Mouse (Mus musculus): ENCODE measurements around the gene Mgrn1. TPM values are rescaled to one million over a fixed set of nuclear protein-coding genes. Genes with fewer than 3 reads are reported as not detected.

The Mgrn1 gene
- total RNA-seq, 2 experiments from 2014 or later: 88.0 to 106 TPM

- peak; percentile 51 for DNase-seq
Observed at GRCm38 (mm10) chr16:4907386-4907785, 21.3 kb downstream of the Mgrn1 start.

DNA sequence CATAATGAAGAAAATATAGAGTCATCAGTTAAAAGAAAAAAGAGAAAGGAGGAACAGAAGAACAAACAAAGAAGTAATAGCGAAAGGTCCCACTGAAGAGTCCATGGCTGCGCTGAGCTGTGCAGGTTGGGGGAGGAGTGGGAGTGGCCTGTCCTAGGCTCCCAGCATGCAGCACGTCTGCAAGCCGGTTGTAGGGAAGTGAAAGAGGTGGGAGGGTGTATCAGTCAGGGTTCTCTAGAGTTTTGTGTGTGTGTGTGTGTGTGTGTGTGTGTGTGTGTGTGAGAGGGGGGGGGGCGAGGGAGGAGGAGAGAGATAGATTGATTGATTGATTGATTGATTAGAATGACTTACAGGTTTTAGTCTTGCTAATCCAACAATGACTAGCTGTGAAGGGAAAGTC is 21.9 kb downstream of the Mgrn1 start:
- DNase-seq: no peak

DNA sequence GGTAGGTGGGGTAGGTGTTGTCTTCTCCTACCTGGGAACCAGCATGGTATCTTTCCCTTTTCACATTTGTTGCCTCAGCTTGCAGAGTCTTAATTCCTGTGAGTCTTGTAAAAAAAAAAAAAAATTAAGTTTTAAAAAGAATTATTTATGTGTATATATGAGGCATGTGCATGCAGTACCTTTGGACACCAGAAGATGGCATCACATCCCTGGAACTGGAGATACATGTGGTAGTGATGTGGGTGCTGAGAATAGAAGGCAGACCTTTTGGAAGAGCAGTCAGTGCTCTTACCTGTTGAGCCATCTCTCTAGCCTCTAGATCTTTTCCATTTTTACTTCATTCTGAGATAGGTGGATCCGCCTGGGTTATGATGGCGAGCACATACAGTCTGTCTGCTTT is 23.7 kb downstream of the Mgrn1 start:
- no peak for DNase-seq

- no peak for DNase-seq
Observed at GRCm38 (mm10) chr16:4910758-4911157, 24.7 kb downstream of the Mgrn1 start.

- DNase-seq: no peak
Observed at GRCm38 (mm10) chr16:4912074-4912648, 26.1 kb downstream of the Mgrn1 start.

GRCm38 (mm10) chr16:4912907-4913782 is 27.1 kb downstream of the Mgrn1 start:
- DNase-seq: peak; percentile 61

DNA sequence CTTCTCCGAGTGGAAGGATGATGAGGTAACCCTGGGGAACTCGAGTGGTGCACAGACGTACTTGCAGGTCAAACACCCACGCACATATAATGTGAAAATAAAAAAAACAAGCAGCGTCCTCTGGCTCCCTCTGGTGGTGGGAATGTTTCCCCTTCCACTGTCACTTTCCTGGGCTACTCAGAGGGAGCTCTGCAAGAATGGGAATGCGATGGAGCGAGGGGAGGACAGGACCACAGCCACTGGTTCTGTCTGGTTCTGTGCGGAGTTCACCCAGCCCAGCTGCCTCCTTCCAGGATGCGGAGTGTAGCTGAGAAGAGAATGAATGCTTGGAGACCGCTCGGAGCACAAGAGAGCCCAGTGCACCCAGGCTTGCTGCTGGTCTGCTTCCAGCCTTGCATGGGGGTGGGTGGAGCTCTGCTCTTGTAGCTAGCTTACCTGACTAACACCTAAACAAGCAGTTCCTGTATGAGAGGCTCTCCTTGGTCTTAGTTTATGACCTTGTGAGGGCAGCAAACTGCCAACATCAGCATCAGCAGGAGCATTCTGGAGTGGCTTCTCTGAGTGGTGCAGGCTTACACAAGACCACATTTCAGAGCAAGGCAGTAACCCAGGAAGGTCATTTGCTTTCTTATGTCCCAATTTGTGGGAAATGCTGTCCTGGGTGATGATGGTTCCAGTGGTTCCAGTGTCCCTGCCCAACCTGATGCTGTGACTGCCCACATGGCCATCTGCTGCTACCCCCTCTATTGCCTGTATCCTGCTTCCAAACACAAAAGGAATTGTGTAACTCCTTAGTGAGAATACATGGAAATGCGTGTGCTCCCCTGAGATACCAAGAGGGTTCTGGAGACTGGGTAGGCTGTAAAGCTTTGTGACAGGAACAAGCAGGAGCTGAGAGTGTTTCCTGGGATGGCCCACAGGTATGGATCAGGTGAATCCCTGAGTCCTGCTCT is 28.0 kb downstream of the Mgrn1 start:
- peak; percentile 92 for DNase-seq

GRCm38 (mm10) chr16:4915931-4916330 is 29.9 kb downstream of the Mgrn1 start:
- DNase-seq: no peak

DNA sequence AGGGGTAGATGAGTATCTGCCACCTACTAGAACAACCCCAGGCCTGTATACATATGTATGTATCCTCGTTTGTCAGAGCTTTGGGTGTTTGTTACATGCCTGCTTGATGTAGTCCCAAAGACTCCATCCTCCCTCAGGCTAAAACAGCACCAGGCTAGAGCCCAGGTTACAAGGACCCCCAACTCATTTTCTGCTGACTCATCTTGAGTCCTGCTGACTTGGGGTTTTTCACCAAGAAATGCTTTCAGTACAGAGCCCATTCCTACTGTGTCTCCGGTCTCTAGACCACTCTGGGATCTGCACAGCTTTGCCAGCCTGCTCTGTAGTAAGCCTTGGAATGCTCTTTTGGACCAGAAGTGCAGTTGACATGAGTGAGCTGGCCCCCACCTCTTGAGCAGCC is 30.6 kb downstream of the Mgrn1 start:
- no peak for DNase-seq

GRCm38 (mm10) chr16:4920556-4920955 is 34.5 kb downstream of the Mgrn1 start:
- DNase-seq: no peak

DNA sequence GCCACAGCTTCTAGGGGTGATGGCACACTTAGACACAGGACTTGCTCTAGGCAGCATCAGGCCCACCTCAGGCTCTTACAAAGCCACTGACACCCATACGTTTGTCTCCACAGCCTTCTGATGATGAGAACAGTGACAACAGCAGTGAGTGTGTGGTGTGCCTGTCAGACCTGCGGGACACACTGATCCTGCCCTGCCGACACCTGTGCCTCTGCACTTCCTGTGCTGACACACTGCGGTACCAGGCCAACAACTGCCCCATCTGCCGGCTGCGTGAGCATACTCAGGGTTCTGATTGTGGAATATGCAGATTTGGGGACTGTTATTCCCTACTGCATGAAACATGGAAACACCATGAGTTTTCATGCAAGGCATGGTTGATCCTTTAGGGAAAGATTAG is 36.4 kb downstream of the Mgrn1 start:
- DNase-seq: no peak

DNA sequence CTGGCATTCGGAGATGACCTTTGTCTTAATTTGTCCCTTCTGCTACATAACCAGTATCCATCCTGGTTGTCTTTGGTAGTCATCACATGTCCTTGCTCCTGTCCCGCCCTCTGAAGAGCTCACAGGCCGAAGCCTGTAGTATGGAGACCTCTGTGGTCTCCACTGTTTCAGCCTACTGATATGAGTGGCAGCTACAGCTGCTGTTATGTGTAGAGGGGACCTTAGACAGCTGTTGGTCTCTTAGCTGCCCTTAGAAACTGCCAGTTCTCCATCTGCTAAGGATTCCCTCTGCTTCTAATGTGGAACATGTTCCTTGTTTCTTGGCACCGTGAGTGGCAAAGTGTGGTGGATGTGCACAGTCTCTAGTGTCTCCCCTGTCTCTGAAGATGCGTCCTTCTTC is 37.9 kb downstream of the Mgrn1 start:
- no peak for DNase-seq

GRCm38 (mm10) chr16:4927967-4928366 is 41.9 kb downstream of the Mgrn1 start:
- DNase-seq: no peak

GRCm38 (mm10) chr16:4928474-4928873 is 42.4 kb downstream of the Mgrn1 start:
- no peak for DNase-seq

- peak; percentile 67 for DNase-seq
Observed at GRCm38 (mm10) chr16:4932429-4932828, 46.4 kb downstream of the Mgrn1 start.

GRCm38 (mm10) chr16:4935430-4935829 is 49.4 kb downstream of the Mgrn1 start:
- DNase-seq: no peak

GRCm38 (mm10) chr16:4935931-4936703 is 50.1 kb downstream of the Mgrn1 start:
- DNase-seq: no peak

DNA sequence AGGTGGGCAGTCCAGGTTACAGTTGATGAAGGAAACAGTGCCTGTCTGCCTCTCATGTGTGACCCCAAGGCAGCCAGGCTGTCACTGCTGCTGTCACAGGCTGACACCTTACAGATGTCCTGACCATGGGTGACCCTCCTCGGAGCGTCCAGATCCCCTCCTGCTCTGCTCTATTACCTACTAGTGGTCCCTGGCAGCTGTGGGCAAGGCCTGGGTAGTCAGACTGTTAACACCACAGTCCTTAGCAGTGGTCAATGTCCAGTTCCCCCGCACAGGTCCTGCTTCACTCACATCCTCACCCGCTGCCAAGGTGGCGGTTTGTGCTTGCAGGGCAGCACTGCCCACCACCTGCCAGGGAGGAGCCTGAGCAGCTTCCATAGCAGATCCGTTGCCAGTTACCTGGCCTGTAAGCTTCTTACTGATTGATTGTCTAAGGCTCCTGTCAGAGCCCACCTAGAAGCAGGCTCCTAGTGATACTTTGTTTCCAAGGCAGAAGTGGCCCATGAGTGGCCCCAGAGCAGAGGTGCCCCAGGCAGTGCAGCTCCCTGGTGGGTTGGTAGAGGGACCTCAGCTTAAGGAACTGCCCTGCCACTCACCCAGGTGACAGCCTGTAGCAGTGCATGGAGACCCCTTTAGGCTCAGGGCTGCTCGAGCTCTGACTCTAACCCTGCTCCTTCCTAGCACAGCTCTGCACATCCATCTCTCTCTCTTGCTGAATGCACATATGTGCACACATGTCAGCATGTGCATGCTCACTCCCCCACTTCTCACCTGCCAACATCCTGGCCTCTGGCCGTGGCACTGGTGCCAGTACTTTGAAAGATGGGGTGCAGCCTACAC is 51.5 kb downstream of the Mgrn1 start:
- DNase-seq: no peak

- no peak for DNase-seq
Observed at GRCm38 (mm10) chr16:4938461-4938860, 52.4 kb downstream of the Mgrn1 start, which contains the start of gene Nudt16l1. Gene Nudt16l1 (plus strand): TSS chr16:4938761.

GRCm38 (mm10) chr16:4938989-4939388 is 52.9 kb downstream of the Mgrn1 start:
- peak; percentile 98 for DNase-seq

- peak; percentile 69 for DNase-seq
Observed at GRCm38 (mm10) chr16:4939412-4939811, 53.4 kb downstream of the Mgrn1 start.

All from adrenal gland, postnatal 10 days (tissue).